Mouse (Mus musculus) right cerebral cortex, postnatal 4 days (tissue): Measurements from ENCODE around the gene Gm45837.
"Not testable (repeated sequence)": the region's sequence is repeated elsewhere in the genome, so short reads cannot be mapped to it uniquely, and the experiment has no call there.

Experiments used
- DNase-seq: peaks from one replicate; pipeline ENCODE4 v3.0.0-alpha.2; 2022

Gene Gm45837

DNA sequence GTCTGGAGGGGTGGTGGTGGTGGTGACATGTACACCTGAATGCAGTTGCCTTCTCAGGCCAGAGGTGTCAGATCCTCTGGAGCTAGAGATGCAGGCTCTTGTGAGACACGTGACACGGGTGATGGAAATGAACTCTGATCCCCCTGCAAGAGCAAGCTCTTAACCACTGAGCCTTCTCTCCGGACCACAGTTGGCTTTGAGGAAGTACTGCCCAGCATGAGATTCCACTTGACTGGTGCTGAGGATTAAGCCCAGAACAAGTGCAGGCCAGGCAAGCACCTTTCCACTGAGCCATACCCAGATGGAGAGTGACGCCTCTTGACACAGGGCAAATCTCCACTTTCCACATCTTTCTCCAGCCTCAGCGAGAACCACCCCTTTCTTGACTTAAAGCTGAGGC lies 148.7 kb downstream of the Gm45837 start:
- not testable (repeated sequence) for DNase-seq
